Mouse (Mus musculus): ENCODE measurements around the gene Kcnk4. TPM values are rescaled to one million over a fixed set of nuclear protein-coding genes. Genes with fewer than 3 reads are reported as not detected.

The Kcnk4 gene
- polyA plus RNA-seq, 1 experiment from 2014 or later, result 0.95 TPM

GRCm38 (mm10) chr19:6975537-6976521, 41.5 kb upstream of the Kcnk4 start, which contains the start of gene Plcb3:
Gene Plcb3 (minus strand): TSS chr19:6976470.
- Histone ChIP-seq H3K4me2 (ENCODE audit: low read depth, low read length) (peak within 1 kb of the TSS; percentile 91), H3K36me3 (ENCODE audit: control insufficient read depth, insufficient read depth) (peaks cover 16% of the 10 kb centered on the region), H3K27ac (ENCODE audit: low read length) (peak within 1 kb of the TSS; percentile 89), H3K4me1 (ENCODE audit: control insufficient read depth, insufficient read depth, low read length) (peaks cover 38% of the 10 kb centered on the region), H3K27me3 (ENCODE audit: control insufficient read depth, insufficient read depth, low read length) (no peaks in the 10 kb centered on the region), H3K4me3 (ENCODE audit: low read length) (peak within 1 kb of the TSS; percentile 71), H3K9ac (ENCODE audit: low read length) (peak within 1 kb of the TSS; percentile 81), H3K9me3 (replicated peaks; ENCODE audit: control insufficient read depth, low read length) (no peaks in the 10 kb centered on the region)
- no peak for ATAC-seq (replicated peaks; ENCODE audit: extremely low read depth, insufficient read depth, low FRiP score)
- WGBS, result 1% methylated on average over 16 of the region's 16 CpGs

GRCm38 (mm10) chr19:6974211-6975205, 40.2 kb upstream of the Kcnk4 start, which contains the start of gene Ppp1r14b:
Gene Ppp1r14b (plus strand): TSS chr19:6974968.
- peak within 1 kb of the TSS; percentile 71 for H3K4me3 ChIP-seq (ENCODE audit: low read length)
- peaks cover 48% of the 10 kb centered on the region for H3K4me1 ChIP-seq (ENCODE audit: control insufficient read depth, insufficient read depth, low read length)
- H3K9ac ChIP-seq (ENCODE audit: low read length), result peak within 1 kb of the TSS; percentile 81
- H3K9me3 ChIP-seq (replicated peaks; ENCODE audit: control insufficient read depth, low read length), result no peaks in the 10 kb centered on the region
- peak; percentile 61 for ATAC-seq (replicated peaks; ENCODE audit: extremely low read depth, insufficient read depth, low FRiP score)
- H3K4me2 ChIP-seq (ENCODE audit: low read depth, low read length), result peak within 1 kb of the TSS; percentile 91
- H3K36me3 ChIP-seq (ENCODE audit: control insufficient read depth, insufficient read depth), result peaks cover 16% of the 10 kb centered on the region
- H3K27me3 ChIP-seq (ENCODE audit: control insufficient read depth, insufficient read depth, low read length), result no peaks in the 10 kb centered on the region
- peak within 1 kb of the TSS; percentile 89 for H3K27ac ChIP-seq (ENCODE audit: low read length)
- under 1% methylated on average over 70 of the region's 84 CpGs for WGBS

- peak overlapping the region; percentile 89 for H3K27ac ChIP-seq (ENCODE audit: low read length)
- ATAC-seq (replicated peaks; ENCODE audit: extremely low read depth, insufficient read depth, low FRiP score), result no peak
Observed at GRCm38 (mm10) chr19:6973581-6974190, 39.4 kb upstream of the Kcnk4 start.

GRCm38 (mm10) chr19:6972247-6972917, 38.1 kb upstream of the Kcnk4 start:
- no peak overlapping the region for H3K9ac ChIP-seq (ENCODE audit: low read length)
- no peak overlapping the region for H3K4me2 ChIP-seq (ENCODE audit: low read depth, low read length)
- no peaks in the 10 kb centered on the region for H3K9me3 ChIP-seq (replicated peaks; ENCODE audit: control insufficient read depth, low read length)
- ATAC-seq (replicated peaks; ENCODE audit: extremely low read depth, insufficient read depth, low FRiP score), result no peak
- peaks cover 3% of the 10 kb centered on the region for H3K36me3 ChIP-seq (ENCODE audit: control insufficient read depth, insufficient read depth)
- 82% methylated on average over 13 of the region's 13 CpGs for WGBS
- no peaks in the 10 kb centered on the region for H3K27me3 ChIP-seq (ENCODE audit: control insufficient read depth, insufficient read depth, low read length)
- no peak overlapping the region for H3K4me3 ChIP-seq (ENCODE audit: low read length)
- no peak overlapping the region for H3K27ac ChIP-seq (ENCODE audit: low read length)
- H3K4me1 ChIP-seq (ENCODE audit: control insufficient read depth, insufficient read depth, low read length), result peaks cover 42% of the 10 kb centered on the region

More at GRCm38 (mm10) chr19:6973581-6974190, 39.4 kb upstream of the Kcnk4 start:
- WGBS, result 33% methylated on average over 12 of the region's 12 CpGs
- Histone ChIP-seq H3K36me3 (ENCODE audit: control insufficient read depth, insufficient read depth) (peaks cover 16% of the 10 kb centered on the region), H3K27me3 (ENCODE audit: control insufficient read depth, insufficient read depth, low read length) (no peaks in the 10 kb centered on the region), H3K4me2 (ENCODE audit: low read depth, low read length) (peak overlapping the region; percentile 91), H3K4me3 (ENCODE audit: low read length) (peak overlapping the region; percentile 71), H3K9me3 (replicated peaks; ENCODE audit: control insufficient read depth, low read length) (no peaks in the 10 kb centered on the region), H3K4me1 (ENCODE audit: control insufficient read depth, insufficient read depth, low read length) (peaks cover 45% of the 10 kb centered on the region), H3K9ac (ENCODE audit: low read length) (peak overlapping the region; percentile 81)

GRCm38 (mm10) chr19:6971644-6972043, 37.3 kb upstream of the Kcnk4 start:
- Histone ChIP-seq H3K36me3 (ENCODE audit: control insufficient read depth, insufficient read depth) (no peaks in the 10 kb centered on the region), H3K4me2 (ENCODE audit: low read depth, low read length) (no peak overlapping the region), H3K4me3 (ENCODE audit: low read length) (no peak overlapping the region), H3K4me1 (ENCODE audit: control insufficient read depth, insufficient read depth, low read length) (peaks cover 38% of the 10 kb centered on the region), H3K27me3 (ENCODE audit: control insufficient read depth, insufficient read depth, low read length) (no peaks in the 10 kb centered on the region), H3K9me3 (replicated peaks; ENCODE audit: control insufficient read depth, low read length) (no peaks in the 10 kb centered on the region), H3K27ac (ENCODE audit: low read length) (peak overlapping the region; percentile 20; the same call in 1 of the 2 replicates), H3K9ac (ENCODE audit: low read length) (no peak overlapping the region)
- WGBS, result 35% methylated on average over 6 of the region's 6 CpGs
- ATAC-seq (replicated peaks; ENCODE audit: extremely low read depth, insufficient read depth, low FRiP score), result no peak

- H3K27ac ChIP-seq (ENCODE audit: low read length), result peak overlapping the region; percentile 32
- peak overlapping the region; percentile 76 for H3K9ac ChIP-seq (ENCODE audit: low read length)
- H3K27me3 ChIP-seq (ENCODE audit: control insufficient read depth, insufficient read depth, low read length), result no peaks in the 10 kb centered on the region
- whole genome bisulfite sequencing, result 27% methylated on average over 11 of the region's 11 CpGs
- H3K4me1 ChIP-seq (ENCODE audit: control insufficient read depth, insufficient read depth, low read length), result peaks cover 34% of the 10 kb centered on the region
- peak overlapping the region; percentile 61; the same call in 1 of the 2 replicates for H3K4me3 ChIP-seq (ENCODE audit: low read length)
- no peak for ATAC-seq (replicated peaks; ENCODE audit: extremely low read depth, insufficient read depth, low FRiP score)
- H3K9me3 ChIP-seq (replicated peaks; ENCODE audit: control insufficient read depth, low read length), result no peaks in the 10 kb centered on the region
- peaks cover 4% of the 10 kb centered on the region; the same call in 1 of the 2 replicates for H3K36me3 ChIP-seq (ENCODE audit: control insufficient read depth, insufficient read depth)
- peak overlapping the region; percentile 63 for H3K4me2 ChIP-seq (ENCODE audit: low read depth, low read length)
Observed at GRCm38 (mm10) chr19:6970460-6971085, 36.3 kb upstream of the Kcnk4 start.

- no peaks in the 10 kb centered on the region for H3K9me3 ChIP-seq (replicated peaks; ENCODE audit: control insufficient read depth, low read length)
- peak overlapping the region; percentile 61 for H3K4me3 ChIP-seq (ENCODE audit: low read length)
- H3K9ac ChIP-seq (ENCODE audit: low read length), result peak overlapping the region; percentile 76
- under 1% methylated on average over 55 of the region's 55 CpGs for WGBS
- H3K4me1 ChIP-seq (ENCODE audit: control insufficient read depth, insufficient read depth, low read length), result peaks cover 34% of the 10 kb centered on the region
- peaks cover 10% of the 10 kb centered on the region for H3K36me3 ChIP-seq (ENCODE audit: control insufficient read depth, insufficient read depth)
- peak overlapping the region; percentile 63 for H3K4me2 ChIP-seq (ENCODE audit: low read depth, low read length)
- peak; percentile 71 for ATAC-seq (replicated peaks; ENCODE audit: extremely low read depth, insufficient read depth, low FRiP score)
- no peaks in the 10 kb centered on the region for H3K27me3 ChIP-seq (ENCODE audit: control insufficient read depth, insufficient read depth, low read length)
- peak overlapping the region; percentile 1 for H3K27ac ChIP-seq (ENCODE audit: low read length)
Observed at GRCm38 (mm10) chr19:6969665-6970381, 35.5 kb upstream of the Kcnk4 start.

Data from heart, embryonic 16.5 days (tissue).